Mouse (Mus musculus) layer of hippocampus, adult 8-10 months (tissue): ENCODE results near the gene Plekha6. TPM values are rescaled to one million over a fixed set of nuclear protein-coding genes. Genes with fewer than 3 reads are reported as not detected.
A peak's percentile ranks its signal among the peaks of the same experiment; 100 is the strongest.
"Not testable (repeated sequence)": the region's sequence is repeated elsewhere in the genome, so short reads cannot be mapped to it uniquely, and the experiment has no call there.

Source experiments
- DNase-seq, 2 experiments: peaks; one replicate each; pipeline ENCODE4 v3.0.0; 2022; ENCODE audit warnings: low spot score in 2 of 2
- total RNA-seq, 4 experiments: library from RNA; stranded (reverse); gene quantifications; 2 replicates each; pipeline ENCODE4 v1.2.4; 2022

Plekha6 gene
- total RNA-seq, 4 experiments from 2014 or later = 61.6 to 69.8 (median 62.7) TPM

GRCm38 (mm10) chr1:133316577-133316976, 152.6 kb downstream of the Plekha6 start:
- no peak for DNase-seq

GRCm38 (mm10) chr1:133317149-133317548, 153.1 kb downstream of the Plekha6 start:
- DNase-seq = no peak

DNA sequence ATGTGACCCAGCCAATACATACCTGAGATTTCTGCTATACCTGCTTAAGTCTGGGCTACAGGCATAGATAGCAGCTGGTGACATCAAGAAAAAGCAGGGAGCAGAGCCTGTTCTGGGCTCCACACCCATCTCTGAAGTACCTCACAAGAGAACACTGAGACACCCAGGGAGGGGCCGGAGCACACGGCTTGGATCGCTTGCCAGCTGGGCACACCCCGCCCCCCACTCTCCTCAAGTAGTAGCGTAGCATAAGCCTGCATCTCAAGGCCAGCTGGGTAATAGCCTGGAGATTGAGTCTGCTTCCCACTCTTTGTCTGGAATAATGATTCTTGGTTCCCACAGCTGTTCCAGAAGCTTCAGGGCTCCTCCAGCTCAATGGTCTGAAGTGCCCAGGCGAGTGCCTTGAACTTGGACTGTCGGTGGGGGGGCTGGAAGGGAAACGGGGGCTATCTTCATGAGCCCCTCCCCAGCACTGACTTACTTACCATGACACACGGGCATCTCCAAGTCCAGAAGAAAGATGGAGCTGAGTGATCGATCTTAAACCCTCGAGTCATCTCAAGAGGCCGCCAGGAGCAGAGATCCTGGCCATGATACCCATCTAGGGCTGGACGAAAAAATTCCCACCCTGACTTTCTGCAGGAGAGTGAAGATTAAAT, 157.4 kb downstream of the Plekha6 start, which contains the start of gene Kiss1:
Kiss1 (plus strand) TSS at position 609 of the 659 bp plus-strand sequence.
- peak; percentile 41 for DNase-seq

DNA sequence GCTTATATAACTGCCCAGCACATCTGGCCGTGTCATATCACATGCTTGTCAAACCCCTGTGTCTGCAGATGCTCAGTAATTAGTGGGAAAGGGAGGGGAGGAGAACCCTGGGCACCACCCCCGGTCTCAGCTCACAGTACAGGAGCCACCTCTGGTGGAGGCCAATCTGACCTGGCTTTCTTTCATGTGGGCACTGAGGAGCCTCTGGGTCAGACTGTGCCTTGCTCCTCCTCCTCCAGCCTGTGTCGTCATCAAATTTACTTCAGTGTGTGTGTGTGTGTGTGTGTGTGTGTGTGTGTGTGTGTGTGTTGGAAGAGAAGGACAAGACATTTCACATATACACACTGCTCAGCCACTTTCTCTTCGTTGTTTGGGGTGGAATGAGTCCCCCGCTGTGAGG, 159.3 kb downstream of the Plekha6 start:
- no peak for DNase-seq

- DNase-seq = no peak
These were observed 161.9 kb downstream of the Plekha6 start for GRCm38 (mm10) chr1:133325951-133326350.

- no peak for DNase-seq
These were observed 163.1 kb downstream of the Plekha6 start for GRCm38 (mm10) chr1:133327094-133327493.

- no peak for DNase-seq
These were observed 164.3 kb downstream of the Plekha6 start for GRCm38 (mm10) chr1:133328299-133328795.

- no peak for DNase-seq
These were observed 165.1 kb downstream of the Plekha6 start for GRCm38 (mm10) chr1:133328896-133329637.

DNA sequence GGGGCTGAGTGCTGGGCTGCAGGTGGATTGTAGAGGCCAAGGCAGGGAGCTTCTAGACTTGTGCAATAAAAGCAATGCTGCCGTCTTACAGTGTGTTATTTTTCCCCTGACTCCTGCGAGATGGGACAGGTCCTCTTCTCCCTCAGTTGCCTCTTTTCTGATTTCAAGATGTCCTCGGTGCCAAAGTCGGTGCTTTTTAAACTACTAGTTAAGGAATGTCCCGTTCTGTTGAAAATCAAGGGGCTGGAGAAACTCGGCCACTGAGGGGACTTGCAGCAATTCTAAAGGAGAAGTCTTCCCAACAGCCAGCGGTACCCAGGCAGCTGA, 165.6 kb downstream of the Plekha6 start:
- DNase-seq = no peak

DNA sequence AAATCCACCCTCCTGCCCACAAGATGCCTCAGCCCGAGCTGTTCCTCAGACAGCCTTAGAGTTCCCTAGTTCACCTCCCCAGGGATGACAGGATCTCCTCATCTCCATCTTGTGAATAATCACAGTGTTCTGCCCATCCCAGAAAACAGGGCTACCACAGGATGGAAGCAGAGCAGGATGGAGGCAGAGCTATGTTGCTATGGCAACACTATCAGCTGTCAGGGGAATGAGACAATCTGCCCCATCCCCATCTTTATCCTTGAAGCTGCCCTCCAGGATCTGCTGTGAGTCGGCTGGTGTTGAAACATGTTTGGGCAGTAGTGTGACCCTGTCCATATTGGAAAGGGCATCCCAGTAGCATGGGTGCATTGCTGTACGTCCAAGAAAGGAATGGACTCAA, 167.1 kb downstream of the Plekha6 start:
- DNase-seq = peak in 1 of 2 experiments; percentile 28

GRCm38 (mm10) chr1:133332656-133333430, 168.8 kb downstream of the Plekha6 start:
- no peak for DNase-seq

- no peak for DNase-seq
These were observed 169.9 kb downstream of the Plekha6 start for GRCm38 (mm10) chr1:133333937-133334336.

DNA sequence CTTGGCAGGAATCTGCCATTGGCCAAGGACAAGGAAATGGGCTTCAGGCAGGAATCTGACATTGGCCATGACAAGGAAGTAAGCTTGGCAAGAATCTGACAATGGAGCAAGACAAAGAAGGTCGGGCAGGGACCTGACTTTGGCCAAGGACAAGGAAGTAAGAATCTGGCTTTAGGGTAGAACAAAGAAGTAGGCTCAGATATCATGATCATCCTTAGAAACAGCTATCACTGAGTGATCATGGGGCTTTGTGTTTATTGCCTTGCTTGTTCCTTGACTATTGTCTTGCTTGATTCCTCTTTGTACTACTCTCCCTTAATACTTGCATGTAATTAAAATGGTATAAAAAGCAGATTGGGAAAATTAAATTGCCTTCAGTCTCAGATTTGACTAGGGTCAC, 176.4 kb downstream of the Plekha6 start:
- not testable (repeated sequence) for DNase-seq

GRCm38 (mm10) chr1:133344357-133344756, 180.3 kb downstream of the Plekha6 start:
- DNase-seq = no peak

DNA sequence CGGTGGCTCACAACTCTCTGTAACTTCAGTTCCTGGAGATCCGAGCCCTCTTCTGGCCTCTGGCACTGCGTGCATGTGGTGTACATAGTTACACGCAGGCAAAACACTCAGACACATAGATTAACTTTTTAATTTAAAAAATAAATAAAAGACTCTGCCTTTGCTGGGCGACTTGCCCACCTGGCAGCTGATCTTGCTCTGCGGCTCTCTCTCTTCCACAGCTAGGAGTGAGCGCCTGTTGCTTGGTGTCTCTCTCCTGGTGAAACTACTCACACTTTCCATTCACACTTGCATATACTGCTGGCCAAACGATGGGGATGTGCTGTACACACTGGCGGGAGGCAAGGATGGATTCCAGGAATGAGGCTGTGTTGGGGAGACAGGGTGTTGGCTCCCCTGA, 182.5 kb downstream of the Plekha6 start:
- no peak for DNase-seq

DNA sequence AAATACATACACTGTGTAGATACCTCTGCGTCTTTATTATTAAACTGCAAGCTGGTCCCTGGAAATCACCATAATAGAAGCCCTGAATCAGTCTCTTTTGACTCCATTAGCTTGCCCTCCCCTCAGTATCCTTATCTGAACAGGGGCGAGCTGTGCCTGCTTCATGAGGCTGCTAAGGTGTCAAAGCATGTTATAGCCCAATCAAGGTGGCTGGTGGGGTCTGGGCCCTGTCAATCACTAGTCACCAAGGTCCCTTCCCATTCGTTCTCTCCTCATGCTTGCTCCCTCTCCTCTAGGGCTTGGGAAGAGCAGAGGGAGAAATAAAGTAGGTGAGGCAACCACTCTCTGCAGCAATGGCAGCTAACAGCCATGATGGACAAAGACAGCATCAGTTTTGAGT, 183.2 kb downstream of the Plekha6 start:
- no peak for DNase-seq

DNA sequence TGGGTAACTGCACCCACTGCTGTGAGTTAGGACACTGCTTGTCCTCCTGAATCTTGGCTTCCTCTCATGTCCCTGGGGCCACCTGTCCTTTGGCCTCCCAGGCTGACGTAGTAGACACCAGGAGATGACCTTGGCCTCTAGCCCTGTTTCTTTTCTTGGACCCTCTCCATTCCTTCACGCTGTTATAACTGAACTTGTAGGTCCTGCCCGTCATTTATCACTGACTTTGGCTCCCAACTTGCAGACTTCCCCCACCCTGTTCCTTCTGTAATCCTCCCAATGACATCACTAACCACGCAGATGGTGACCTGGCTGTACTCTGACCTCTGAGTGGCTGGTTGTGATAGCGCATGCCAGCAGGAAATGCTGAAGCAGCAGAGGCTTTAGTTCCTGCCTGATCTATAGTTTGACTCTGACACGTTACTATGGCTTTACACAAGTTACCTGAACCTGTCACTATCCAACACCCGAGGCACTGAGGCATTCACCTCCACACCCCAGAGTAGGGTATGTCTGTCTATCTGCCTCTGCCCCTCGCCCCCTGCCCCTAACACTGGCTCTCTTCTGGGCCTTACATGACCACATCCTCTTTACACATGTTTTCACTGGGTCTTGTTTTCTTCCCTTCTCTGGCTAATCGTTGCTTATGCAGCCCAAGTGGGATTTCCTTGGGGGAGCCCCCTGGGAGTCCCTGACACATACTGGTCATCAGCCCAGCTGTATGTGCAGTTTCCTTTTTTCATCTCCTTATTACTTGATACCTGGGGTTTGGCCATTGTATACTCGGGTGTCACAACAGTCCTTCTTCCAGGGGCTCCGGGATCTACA, 183.9 kb downstream of the Plekha6 start:
- no peak for DNase-seq

GRCm38 (mm10) chr1:133350210-133350609, 186.2 kb downstream of the Plekha6 start, which contains the start of gene Ren1:
Gene Ren1, plus strand, starts transcription at chr1:133350510.
- no peak for DNase-seq

DNA sequence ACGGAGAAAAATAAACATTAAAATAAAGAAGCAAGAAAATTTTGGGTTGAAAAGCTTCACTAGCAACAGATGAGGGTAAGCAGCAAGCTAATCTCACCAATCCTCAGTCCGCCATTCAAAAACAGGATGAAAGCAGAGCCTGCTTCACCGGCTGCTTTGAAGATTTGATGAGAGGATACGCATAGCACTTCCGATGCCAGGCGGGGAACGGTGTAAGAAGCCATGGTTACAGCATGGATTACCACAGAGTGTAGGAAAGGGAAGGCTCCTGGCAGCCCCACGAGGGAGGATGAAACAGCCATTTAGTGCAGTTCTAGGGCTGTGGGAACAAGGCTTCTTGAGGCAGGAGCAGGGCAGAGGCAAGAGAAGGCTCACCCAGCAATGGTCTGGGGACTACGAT, 187.8 kb downstream of the Plekha6 start:
- no peak for DNase-seq
